8 mouse cellular contexts compared by ENCODE assay signal in genomic region chr5:137742048-137742447, GRCm38 (mm10). TPM values are rescaled to one million over a fixed set of nuclear protein-coding genes. Genes with fewer than 3 reads are reported as not detected.
DNase-seq lines count a peak whose midpoint lies in the region; ATAC-seq lines count a peak whose summit lies in the region.

No protein-coding gene starts in this region.

- peak; percentile 54 for DNase-seq in cerebellum, adult 9-11 months
- no peak for DNase-seq in cerebellum, postnatal 10 days
- no peak for DNase-seq in neural tube, embryonic 11.5 days (ENCODE audit: low spot score)
- DNase-seq in neural tube, embryonic 10.5 days (ENCODE audit: extremely low spot score, low spot score): no peak
- DNase-seq in embryo, embryonic 10 days (ENCODE audit: low spot score): no peak
- no peak for DNase-seq in layer of hippocampus, adult 8-10 months (ENCODE audit: low spot score in 2 of 2)

- ATAC-seq in neural tube, embryonic 11.5 days (ENCODE audit: insufficient read depth, low FRiP score, low TSS enrichment): no peak
- ATAC-seq in liver, embryonic 16.5 days (ENCODE audit: low read depth): no peak
- ATAC-seq in granulocyte monocyte progenitor cell, adult 5-6 weeks (replicated peaks; ENCODE audit: poor library complexity, severe bottlenecking): no peak

- H3K4me1 ChIP-seq in neural tube, embryonic 11.5 days (ENCODE audit: control insufficient read depth, insufficient read depth, low read length): peaks cover 35% of the 10 kb centered on the region
- H3K4me1 ChIP-seq in liver, embryonic 16.5 days (ENCODE audit: control insufficient read depth, low read depth, low read length): peaks cover 37% of the 10 kb centered on the region

- 0 out of 2 replicates have a peak, but pooled peaks cover under 1% of the 10 kb centered on the region for H3K36me3 ChIP-seq in neural tube, embryonic 11.5 days (ENCODE audit: control insufficient read depth, insufficient read depth, low read length)
- H3K36me3 ChIP-seq in liver, embryonic 16.5 days (ENCODE audit: control insufficient read depth, insufficient read depth): no peaks in the 10 kb centered on the region

- H3K4me2 ChIP-seq in neural tube, embryonic 11.5 days (ENCODE audit: low read depth): peak overlapping the region; percentile 86
- peak overlapping the region; percentile 99 for H3K4me2 ChIP-seq in liver, embryonic 16.5 days (ENCODE audit: low read depth, low read length)

- H3K9me3 ChIP-seq in neural tube, embryonic 11.5 days (ENCODE audit: control insufficient read depth, low read length): no peaks in the 10 kb centered on the region
- H3K9me3 ChIP-seq in liver, embryonic 16.5 days (replicated peaks; ENCODE audit: control insufficient read depth, low read length): no peaks in the 10 kb centered on the region

- H3K9ac ChIP-seq in neural tube, embryonic 11.5 days (ENCODE audit: low read length): no peak overlapping the region; the same call in 1 of the 2 replicates
- no peak overlapping the region for H3K9ac ChIP-seq in liver, embryonic 16.5 days (ENCODE audit: low read depth, low read length)

- no peak overlapping the region for H3K27ac ChIP-seq in neural tube, embryonic 11.5 days (ENCODE audit: low read depth, low read length)
- no peak overlapping the region for H3K27ac ChIP-seq in liver, embryonic 16.5 days (ENCODE audit: low read length)

- WGBS in neural tube, embryonic 11.5 days: 68% methylated on average over 10 of the region's 10 CpGs
- 63% methylated on average over 10 of the region's 10 CpGs for WGBS in liver, embryonic 16.5 days (ENCODE audit: insufficient replicate concordance)

- peak overlapping the region; percentile 70; the same call in 1 of the 2 replicates for H3K4me3 ChIP-seq in neural tube, embryonic 11.5 days (ENCODE audit: low read depth, low read length)
- H3K4me3 ChIP-seq in liver, embryonic 16.5 days (ENCODE audit: low read depth, low read length): no peak overlapping the region; the same call in 1 of the 2 replicates

- H3K27me3 ChIP-seq in neural tube, embryonic 11.5 days (ENCODE audit: control insufficient read depth, insufficient read depth, low read length): no peaks in the 10 kb centered on the region
- no peaks in the 10 kb centered on the region for H3K27me3 ChIP-seq in liver, embryonic 16.5 days (ENCODE audit: control insufficient read depth, insufficient read depth, low read depth, low read length)

RNA-seq across cellular contexts. Expression of gene Nyap1, which starts 0.6 kb away (rescaled TPM):
- 3.8 and 4.4 TPM in 2 replicates for polyA plus RNA-seq in neural tube, embryonic 11.5 days (2014; fragmentation: Nextera tagmentation; extraction: Ambion mirVana)
- polyA plus RNA-seq in liver, embryonic 16.5 days (2015; fragmentation: Nextera tagmentation; extraction: Ambion mirVana): 0.21 and 0.33 TPM in 2 replicates
- 10 to 100 TPM; 64.7 to 77.5 (median 68.4) TPM for total RNA-seq in layer of hippocampus, adult 8-10 months (2022)
- not detected in 2 replicates for total RNA-seq in granulocyte monocyte progenitor cell, adult 5-6 weeks (2014; fragmentation: Nextera tagmentation)
- not detected in 2 replicates for total RNA-seq in granulocyte monocyte progenitor cell, adult 5-6 weeks (2017)

RNA-seq across cellular contexts. Expression of gene Tsc22d4, which starts 3.5 kb away (rescaled TPM):
- 73.9 and 75.6 TPM in 2 replicates for polyA plus RNA-seq in neural tube, embryonic 11.5 days (2014; fragmentation: Nextera tagmentation; extraction: Ambion mirVana)
- 59.8 and 64.4 TPM in 2 replicates for polyA plus RNA-seq in liver, embryonic 16.5 days (2015; fragmentation: Nextera tagmentation; extraction: Ambion mirVana)
- 100 to 1,000 TPM; 146 to 236 (median 178) TPM for total RNA-seq in layer of hippocampus, adult 8-10 months (2022)
- 71.5 and 78.5 TPM in 2 replicates for total RNA-seq in granulocyte monocyte progenitor cell, adult 5-6 weeks (2014; fragmentation: Nextera tagmentation)
- total RNA-seq in granulocyte monocyte progenitor cell, adult 5-6 weeks (2017): 57.5 and 74.8 TPM in 2 replicates

RNA-seq across cellular contexts. Expression of gene Ppp1r35, which starts 36.6 kb away (rescaled TPM):
- 71.1 and 71.2 TPM in 2 replicates for polyA plus RNA-seq in neural tube, embryonic 11.5 days (2014; fragmentation: Nextera tagmentation; extraction: Ambion mirVana)
- polyA plus RNA-seq in liver, embryonic 16.5 days (2015; fragmentation: Nextera tagmentation; extraction: Ambion mirVana): 14.8 and 15.5 TPM in 2 replicates
- 10 to 100 TPM; 11.5 to 16.3 (median 14.1) TPM for total RNA-seq in layer of hippocampus, adult 8-10 months (2022)
- 29.4 and 36.7 TPM in 2 replicates for total RNA-seq in granulocyte monocyte progenitor cell, adult 5-6 weeks (2014; fragmentation: Nextera tagmentation)
- 22.9 and 24.1 TPM in 2 replicates for total RNA-seq in granulocyte monocyte progenitor cell, adult 5-6 weeks (2017)

RNA-seq across cellular contexts. Expression of gene Mepce, which starts 45.4 kb away (rescaled TPM):
- 10.0 and 10.7 TPM in 2 replicates for polyA plus RNA-seq in neural tube, embryonic 11.5 days (2014; fragmentation: Nextera tagmentation; extraction: Ambion mirVana)
- polyA plus RNA-seq in liver, embryonic 16.5 days (2015; fragmentation: Nextera tagmentation; extraction: Ambion mirVana): 3.8 and 4.6 TPM in 2 replicates
- total RNA-seq in layer of hippocampus, adult 8-10 months (2022): 10 to 100 TPM; 44.6 to 52.9 (median 48.3) TPM
- 33.9 and 35.2 TPM in 2 replicates for total RNA-seq in granulocyte monocyte progenitor cell, adult 5-6 weeks (2014; fragmentation: Nextera tagmentation)
- 14.5 and 48.4 TPM in 2 replicates for total RNA-seq in granulocyte monocyte progenitor cell, adult 5-6 weeks (2017)

RNA-seq across cellular contexts. Expression of gene Zcwpw1, which starts 45.5 kb away (rescaled TPM):
- polyA plus RNA-seq in neural tube, embryonic 11.5 days (2014; fragmentation: Nextera tagmentation; extraction: Ambion mirVana): 11.4 and 11.5 TPM in 2 replicates
- polyA plus RNA-seq in liver, embryonic 16.5 days (2015; fragmentation: Nextera tagmentation; extraction: Ambion mirVana): 3.8 and 4.0 TPM in 2 replicates
- 1 to 10 TPM; 6.7 to 9.1 (median 7.5) TPM for total RNA-seq in layer of hippocampus, adult 8-10 months (2022)
- total RNA-seq in granulocyte monocyte progenitor cell, adult 5-6 weeks (2014; fragmentation: Nextera tagmentation): 1.0 and 2.6 TPM in 2 replicates
- total RNA-seq in granulocyte monocyte progenitor cell, adult 5-6 weeks (2017): 12.7 and 13.0 TPM in 2 replicates

Comparison
In these comparisons a context has a peak if more than half of its experiments do, and no peak if none do; other contexts are left out.
1. RNA of gene Nyap1, which starts 0.6 kb away (total RNA-seq): 64.7 to 77.5 TPM in layer of hippocampus, adult 8-10 months; not detected in granulocyte monocyte progenitor cell, adult 5-6 weeks; every median in the first group is over 10 times any median in the second.